Mouse (Mus musculus) Muller cell, postnatal 12 days (primary cell): ENCODE measurements around the gene Psma6.
"Not testable (repeated sequence)": the region's sequence is repeated elsewhere in the genome, so short reads cannot be mapped to it uniquely, and the experiment has no call there.

Source experiments
- DNase-seq: peaks from one replicate; pipeline ENCODE4 v3.0.0-alpha.2; 2015; ENCODE audit errors: inconsistent ontology term

Gene Psma6

DNA sequence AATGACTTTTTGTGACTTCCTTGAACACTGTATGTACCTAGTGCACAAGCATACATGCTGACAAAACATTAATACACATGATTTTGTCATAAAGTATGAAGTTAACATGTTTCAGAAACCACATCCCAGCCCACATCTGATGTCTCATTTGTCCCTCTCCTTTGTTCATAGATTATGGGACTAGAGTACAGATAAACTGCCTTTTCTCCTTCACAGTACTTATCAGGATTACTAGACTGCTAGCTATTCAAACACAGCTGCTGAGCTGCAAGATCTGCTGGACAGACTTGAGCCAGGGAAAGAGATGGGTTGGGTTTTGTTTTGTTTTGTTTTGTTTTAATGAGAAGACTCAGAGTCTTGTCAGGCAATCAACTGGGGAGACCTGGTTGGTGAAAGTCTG, 8.1 kb downstream of the Psma6 start:
- no peak for DNase-seq

DNA sequence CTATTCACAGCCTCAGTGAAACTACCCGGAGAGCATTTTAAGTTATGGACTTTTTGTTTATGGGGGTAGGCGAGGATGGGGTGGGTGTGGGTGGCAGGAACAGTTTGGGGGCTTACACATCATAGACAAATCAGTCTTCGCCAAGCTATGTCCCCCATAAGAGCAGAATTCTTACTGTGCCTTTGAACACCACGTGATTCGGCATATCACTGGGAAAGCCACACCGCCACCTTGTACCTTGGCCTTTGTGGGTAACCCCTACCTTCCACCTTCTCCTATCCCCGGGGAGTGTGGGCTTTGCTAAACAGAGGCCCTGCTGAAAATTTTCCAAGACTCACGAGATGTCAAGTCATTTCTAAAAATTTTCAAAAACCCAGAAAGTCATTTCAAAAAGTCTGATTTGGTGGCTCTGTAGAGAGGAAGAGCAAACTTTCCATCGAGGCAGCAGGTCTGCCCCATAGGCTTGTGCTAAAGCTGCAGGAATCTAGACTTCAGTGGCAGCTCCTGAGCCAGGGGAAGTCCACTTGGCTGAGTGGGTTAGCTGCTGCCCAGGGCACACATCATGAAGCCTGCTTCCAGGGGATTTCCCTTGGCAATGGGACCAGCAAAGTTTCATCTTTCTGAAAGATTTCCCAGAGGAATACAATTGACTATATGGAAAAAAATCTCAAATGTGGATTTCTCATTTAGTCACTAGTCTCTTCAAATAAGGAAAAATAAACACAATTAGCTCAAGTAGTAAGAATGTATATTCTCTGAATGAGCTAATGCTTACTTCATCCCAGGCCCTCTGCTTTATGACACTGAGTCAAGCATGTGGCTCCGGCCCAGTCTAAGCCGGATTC, 8.9 kb downstream of the Psma6 start:
- peak; percentile 49 for DNase-seq

- not testable (repeated sequence) for DNase-seq
Measured at GRCm38 (mm10) chr12:55395601-55396000, 11.6 kb downstream of the Psma6 start.

DNA sequence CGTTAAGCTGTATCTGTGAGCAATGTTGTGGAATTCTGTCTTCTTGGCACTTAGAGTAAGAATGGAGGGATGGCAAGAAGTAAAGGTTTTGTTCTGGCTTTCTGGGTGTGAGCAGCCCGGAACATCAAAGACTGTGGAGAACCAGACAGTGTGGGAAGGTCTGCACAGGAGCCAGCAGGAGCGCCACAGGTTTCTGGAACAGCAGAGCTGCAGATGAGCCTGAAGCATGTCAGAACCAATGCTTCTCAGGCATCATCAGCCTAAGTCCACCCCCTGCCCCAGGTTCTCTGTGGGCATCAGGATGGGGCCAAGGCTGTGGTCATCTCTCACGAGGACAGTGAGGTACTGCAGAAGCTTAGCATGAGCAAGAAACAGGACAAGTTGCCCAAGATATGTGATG, 12.5 kb downstream of the Psma6 start:
- DNase-seq: no peak

DNA sequence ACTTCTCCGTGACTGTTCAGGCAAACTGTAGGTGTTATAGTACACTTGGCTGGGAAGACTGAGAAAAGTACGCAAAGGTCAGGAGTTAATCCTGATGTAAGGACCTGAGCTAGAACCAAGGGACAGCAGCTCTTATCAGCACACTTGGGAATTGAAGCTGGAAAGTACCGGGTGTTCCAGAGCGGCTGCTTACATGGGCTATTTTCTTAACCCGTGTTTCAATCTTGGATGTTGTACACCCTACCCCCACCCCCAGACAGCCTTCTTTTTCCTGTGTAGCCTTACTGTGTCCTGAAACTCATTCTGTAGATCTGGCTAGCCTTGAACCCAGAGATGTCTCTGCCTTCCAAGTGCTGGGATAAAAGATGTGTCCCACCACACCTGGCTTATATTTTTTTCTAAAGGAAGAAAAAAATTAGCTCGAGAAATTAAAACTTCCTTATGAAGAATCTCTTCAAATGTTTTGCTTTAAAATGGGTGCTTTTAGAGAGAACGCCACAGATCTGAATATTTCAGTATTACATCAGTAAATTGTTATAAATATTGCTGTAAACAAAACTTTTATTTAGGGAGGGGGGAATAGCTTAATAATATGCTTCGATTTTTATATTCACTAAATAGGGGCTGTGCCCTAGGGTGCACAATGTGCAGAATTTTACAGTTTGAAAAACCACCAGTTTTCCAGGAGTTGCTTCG, 13.7 kb downstream of the Psma6 start:
- no peak for DNase-seq

DNA sequence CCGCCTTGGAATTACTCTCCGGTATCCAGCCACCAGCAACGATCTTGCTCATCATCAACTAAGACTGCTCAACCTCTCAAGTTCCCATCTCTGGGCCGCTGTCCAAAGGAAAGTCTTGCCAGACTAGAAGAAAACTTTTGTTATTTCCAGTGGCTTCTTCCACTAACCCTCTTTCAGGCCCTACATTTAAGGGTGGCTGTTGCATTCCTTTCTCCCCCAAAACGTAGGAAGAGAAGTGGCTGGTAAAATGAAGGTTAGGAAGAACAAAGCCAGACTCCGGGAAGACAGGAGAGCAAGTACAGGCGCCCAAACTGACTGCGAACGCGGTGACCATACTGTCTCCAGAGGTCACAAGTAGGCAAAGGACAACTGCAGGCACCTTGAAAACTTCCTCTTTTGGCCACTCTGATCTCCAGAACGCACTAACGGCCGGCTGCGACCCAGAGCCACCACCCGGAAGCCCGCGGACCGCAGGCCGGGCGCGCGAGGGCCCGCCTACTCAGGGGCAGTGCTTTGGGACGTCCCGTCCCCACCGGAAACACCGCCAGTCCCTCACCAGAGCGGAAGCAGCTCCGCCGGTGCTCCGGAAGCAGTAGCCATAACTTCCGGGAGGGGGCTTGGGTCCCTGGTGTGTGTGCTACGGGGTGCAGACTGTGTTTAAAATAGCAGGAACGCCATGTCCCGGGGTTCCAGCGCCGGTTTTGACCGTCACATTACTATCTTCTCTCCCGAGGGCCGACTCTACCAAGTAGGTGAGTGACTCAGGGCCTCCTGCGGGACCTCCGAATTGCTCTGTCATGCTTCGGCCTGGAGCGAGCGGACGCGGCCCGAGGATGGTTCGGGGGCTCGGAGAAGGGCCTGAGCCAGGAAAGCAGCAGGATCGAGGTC, 14.5 kb downstream of the Psma6 start:
- DNase-seq: peak; percentile 96

DNA sequence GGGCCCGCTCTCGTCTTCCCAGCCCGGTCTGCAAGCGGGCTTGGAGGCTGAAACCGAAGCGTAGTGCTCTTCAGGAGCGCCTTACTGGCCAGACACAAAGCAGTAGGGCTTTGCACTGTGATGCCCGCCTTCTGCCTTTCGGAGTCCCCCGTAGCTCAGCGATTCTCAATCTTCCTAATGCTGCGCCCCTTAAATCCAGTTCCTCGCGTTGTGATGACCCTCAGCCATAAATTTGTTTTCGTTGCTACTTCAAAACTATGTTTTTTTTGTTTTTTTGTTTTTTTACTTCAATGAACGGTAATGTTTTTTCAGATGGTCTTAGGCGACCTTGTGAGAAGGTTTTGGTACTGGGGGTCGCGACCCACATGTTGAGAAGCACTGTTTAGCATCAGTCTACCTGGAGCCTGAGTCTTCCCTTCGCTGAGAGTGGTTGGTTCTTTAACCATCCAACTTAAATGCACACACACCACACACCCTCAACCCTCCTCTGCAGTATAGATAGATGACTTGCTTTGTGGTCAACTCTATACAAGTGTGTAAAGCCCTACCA, 15.2 kb downstream of the Psma6 start:
- DNase-seq: no peak

- DNase-seq: no peak
Measured at GRCm38 (mm10) chr12:55407888-55408287, 23.9 kb downstream of the Psma6 start.

GRCm38 (mm10) chr12:55415255-55415654, 31.2 kb downstream of the Psma6 start:
- no peak for DNase-seq

DNA sequence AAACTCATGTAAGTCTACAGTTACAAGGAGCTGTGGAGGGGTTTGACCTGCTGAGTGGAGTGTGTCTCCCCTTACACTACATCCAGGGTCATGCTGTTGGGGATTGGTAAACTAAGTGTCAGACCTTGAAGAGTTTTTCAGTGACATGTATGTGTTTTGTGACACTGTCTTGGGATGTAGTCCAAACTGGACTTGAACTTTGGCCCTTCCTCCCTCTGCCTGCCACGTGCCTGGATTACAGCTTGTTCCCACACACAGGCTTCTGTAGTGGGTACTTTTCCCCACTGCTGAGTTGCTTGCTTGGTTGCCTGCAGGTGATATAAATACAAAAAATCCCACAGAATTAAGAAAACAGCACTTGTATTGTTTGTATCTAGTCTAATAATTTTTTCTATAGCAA, 31.7 kb downstream of the Psma6 start:
- DNase-seq: no peak

GRCm38 (mm10) chr12:55420220-55420619, 36.2 kb downstream of the Psma6 start:
- DNase-seq: no peak

DNA sequence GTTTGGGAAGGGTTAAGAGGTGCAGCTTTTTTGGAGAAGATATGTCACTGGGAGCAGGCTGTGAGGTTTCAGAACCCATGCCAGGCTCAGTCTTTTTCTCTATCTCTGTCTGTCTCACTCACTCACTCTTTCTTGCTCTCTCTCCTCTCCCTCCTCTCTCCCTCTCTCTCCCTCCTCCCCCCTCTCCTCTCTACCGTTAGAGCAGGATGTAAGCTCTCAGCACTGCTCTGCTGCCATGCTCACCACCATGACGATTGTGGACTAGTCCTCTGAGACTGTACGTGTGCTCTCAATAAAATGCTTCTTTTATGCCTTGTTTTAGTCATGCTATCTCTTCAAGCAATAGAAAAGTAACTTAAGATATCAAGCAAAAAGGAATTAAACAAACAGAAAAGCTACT, 38.0 kb downstream of the Psma6 start:
- DNase-seq: no peak

GRCm38 (mm10) chr12:55426300-55426699, 42.3 kb downstream of the Psma6 start:
- DNase-seq: no peak

DNA sequence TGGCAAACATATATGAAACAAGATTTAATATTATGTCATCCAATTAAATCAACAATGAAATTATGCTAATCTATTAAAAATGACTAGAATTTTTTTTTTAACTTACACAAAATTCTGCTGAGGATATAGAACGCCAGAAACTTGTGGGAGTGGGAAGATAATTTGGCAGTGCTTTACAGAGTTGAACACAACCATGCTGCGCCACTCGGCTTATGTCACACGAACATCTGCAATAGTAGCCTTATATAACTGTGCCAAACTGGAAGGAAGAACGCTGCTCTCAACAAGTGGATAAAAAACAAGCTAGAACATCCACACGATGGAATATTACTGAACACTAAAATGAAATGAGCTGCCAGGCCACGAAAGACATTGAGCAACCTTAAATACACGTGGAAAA, 45.2 kb downstream of the Psma6 start:
- DNase-seq: no peak

GRCm38 (mm10) chr12:55429956-55430355, 45.9 kb downstream of the Psma6 start:
- DNase-seq: no peak

GRCm38 (mm10) chr12:55432284-55432919, 48.4 kb downstream of the Psma6 start:
- no peak for DNase-seq

DNA sequence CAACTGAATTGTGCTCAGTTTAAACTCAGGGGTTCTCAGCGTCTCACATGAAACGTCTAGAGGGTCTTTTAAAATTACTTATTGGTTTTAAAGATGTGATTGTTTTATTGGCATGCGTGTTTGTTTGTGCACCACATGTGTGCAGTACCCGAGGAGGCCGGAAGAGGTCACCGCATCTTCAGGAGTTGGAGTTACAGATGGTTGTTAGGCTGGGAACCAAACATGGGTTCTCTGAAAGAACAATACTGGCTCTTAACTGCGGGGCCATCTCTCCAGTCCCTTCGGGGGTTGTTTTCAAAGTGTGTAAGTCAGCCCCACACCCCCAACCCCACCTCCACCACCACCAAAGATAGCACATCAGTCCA, 48.9 kb downstream of the Psma6 start:
- no peak for DNase-seq

GRCm38 (mm10) chr12:55433802-55434435, 49.9 kb downstream of the Psma6 start:
- DNase-seq: peak; percentile 53

GRCm38 (mm10) chr12:55435080-55435479, 51.1 kb downstream of the Psma6 start:
- no peak for DNase-seq

DNA sequence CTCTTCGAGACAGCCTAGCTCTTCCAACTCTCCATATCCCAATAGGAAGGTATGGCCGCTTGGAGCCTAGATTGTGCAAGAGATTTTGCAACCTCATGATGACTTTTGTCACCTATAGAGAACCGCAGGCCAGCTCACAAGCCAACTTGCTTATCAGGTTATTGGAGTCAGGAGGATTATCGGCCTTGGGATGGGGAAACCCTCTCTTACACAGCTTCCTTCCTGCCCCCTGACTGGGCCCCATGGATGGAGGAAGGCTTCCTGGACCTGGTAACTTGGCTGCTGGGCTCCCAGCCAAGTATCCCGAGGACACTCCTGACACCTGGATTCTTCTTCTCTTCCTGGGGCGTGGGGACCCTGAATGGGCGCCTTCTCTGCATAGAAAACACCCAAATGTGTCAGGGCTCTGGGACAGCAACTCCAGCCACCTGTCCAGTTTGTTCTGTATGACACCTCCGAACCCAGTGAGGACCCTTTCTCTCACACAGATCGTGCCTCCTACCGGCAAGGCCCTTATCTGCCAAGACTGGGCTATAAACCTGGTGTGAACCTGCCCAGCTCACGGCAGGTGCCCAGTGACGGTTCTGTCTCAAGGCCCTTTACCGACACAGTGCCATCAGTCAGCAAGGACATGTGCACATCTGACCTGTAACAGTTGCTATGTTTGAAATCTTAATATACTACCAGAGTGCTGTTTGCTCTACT, 53.3 kb downstream of the Psma6 start:
- no peak for DNase-seq
